Mouse (Mus musculus) liver, embryonic 14.5 days (tissue): ENCODE data around the gene Ankdd1b.

Experiments used
- CTCF ChIP-seq: IDR thresholded peaks from 2 replicates; pipeline ENCODE4 v1.5.1; 2016; ENCODE audit warnings: antibody characterized with exemption, low read depth, control low read depth
- EP300 ChIP-seq: IDR thresholded peaks from 2 replicates; pipeline ENCODE4 v1.6.1; 2016; ENCODE audit warnings: antibody characterized with exemption, low read depth

GRCm38 (mm10) chr13:96468678-96469077 lies 2.3 kb downstream of the Ankdd1b start:
- TF ChIP-seq CTCF (no peak), EP300 (no peak)
